Mouse (Mus musculus) MEL (cell line): ENCODE results near the gene Cdc123. TPM values are rescaled to one million over a fixed set of nuclear protein-coding genes. Genes with fewer than 3 reads are reported as not detected.

Source experiments
- DNase-seq: peaks from one replicate; pipeline ENCODE4 v3.0.0; 2011; ENCODE audit warnings: low read depth, low spot score
- H3K27ac ChIP-seq: 2 replicates; pipeline ENCODE4 v1.5.1; 2012; ENCODE audit warnings: low read depth, mild to moderate bottlenecking, control low read depth, low read length, moderate library complexity; ENCODE audit not compliant: control insufficient read depth
- H3K27me3 ChIP-seq, 2 experiments: fragments of 150-350 bp in 1 of 2; sonication (generic) in 1 of 2; 2 replicates each; pipeline ENCODE4 v1.6.1; 2012; ENCODE audit warnings: low read length in 2 of 2, mild to moderate bottlenecking in 2 of 2, improper control_type of control experiment in 1 of 2, moderate library complexity in 1 of 2; ENCODE audit not compliant: insufficient read depth in 2 of 2, control insufficient read depth in 1 of 2
- H3K36me3 ChIP-seq, 2 experiments: 2 replicates each; pipeline ENCODE4 v1.6.1; 2012 to 2014; ENCODE audit warnings: low read length in 2 of 2, improper control_type of control experiment in 1 of 2, inconsistent platforms in 1 of 2, mild to moderate bottlenecking in 1 of 2; ENCODE audit not compliant: insufficient read depth in 2 of 2, control insufficient read depth in 1 of 2
- H3K4me1 ChIP-seq, 2 experiments: fragments of 150-350 bp in 1 of 2; sonication (generic) in 1 of 2; 2 replicates each; pipeline ENCODE4 v1.6.1; 2012; ENCODE audit warnings: low read length in 2 of 2, improper control_type of control experiment in 1 of 2, mild to moderate bottlenecking in 1 of 2; ENCODE audit not compliant: insufficient read depth in 2 of 2, control insufficient read depth in 1 of 2
- H3K4me3 ChIP-seq, 2 experiments: fragments of 150-350 bp in 1 of 2; sonication (generic) in 1 of 2; 2 replicates each; pipeline ENCODE4 v1.5.1; 2012; ENCODE audit warnings: low read depth in 2 of 2, low read length in 2 of 2, mild to moderate bottlenecking in 2 of 2, moderate library complexity in 2 of 2, control low read depth in 1 of 2, improper control_type of control experiment in 1 of 2; ENCODE audit not compliant: control insufficient read depth in 1 of 2, insufficient read depth in 1 of 2
- H3K79me2 ChIP-seq: 2 replicates; pipeline ENCODE4 v1.6.1; 2012; ENCODE audit warnings: mild to moderate bottlenecking, low read length, moderate library complexity; ENCODE audit not compliant: control insufficient read depth, poor library complexity, insufficient read depth
- H3K9ac ChIP-seq: 2 replicates; pipeline ENCODE4 v1.6.1; 2012; ENCODE audit warnings: low read depth, mild to moderate bottlenecking, control low read depth, low read length, moderate library complexity; ENCODE audit not compliant: control insufficient read depth, poor library complexity, severe bottlenecking
- H3K9me3 ChIP-seq: fragments of 150-350 bp; sonication (generic); replicated peaks from 2 replicates; pipeline ENCODE4 v1.6.1; 2012; ENCODE audit warnings: mild to moderate bottlenecking, low read length, improper control_type of control experiment, moderate library complexity; ENCODE audit not compliant: insufficient read depth
- BHLHE40 ChIP-seq: IDR thresholded peaks from 2 replicates; pipeline ENCODE4 v1.6.1; 2012; ENCODE audit warnings: low read depth, mild to moderate bottlenecking, inconsistent platforms, low read length, improper control_type of control experiment, borderline replicate concordance
- CHD1 ChIP-seq: IDR thresholded peaks from 2 replicates; pipeline ENCODE4 v1.6.1; 2012; ENCODE audit warnings: low read depth, mild to moderate bottlenecking, inconsistent platforms, low read length, improper control_type of control experiment
- CHD2 ChIP-seq: IDR thresholded peaks from 2 replicates; pipeline ENCODE4 v1.6.1; 2011; ENCODE audit warnings: low read length, improper control_type of control experiment
- CTCF ChIP-seq, 3 experiments: IDR thresholded peaks in 2 of 3; conservative IDR thresholded peaks in 1 of 3; 2 replicates each; pipeline ENCODE4 v1.5.1; 2011 to 2012; ENCODE audit warnings: low read length in 3 of 3, low read depth in 2 of 3, mild to moderate bottlenecking in 2 of 3, improper control_type of control experiment in 1 of 3, inconsistent platforms in 1 of 3, mixed read lengths in 1 of 3, moderate library complexity in 1 of 3; ENCODE audit not compliant: control insufficient read depth in 1 of 3, insufficient read depth in 1 of 3, poor library complexity in 1 of 3, severe bottlenecking in 1 of 3
- EP300 ChIP-seq, 2 experiments: IDR thresholded peaks; 2 replicates each; pipeline ENCODE4 v1.6.1; 2011; ENCODE audit warnings: improper control_type of control experiment in 2 of 2, low read length in 2 of 2, low read depth in 1 of 2, mild to moderate bottlenecking in 1 of 2
- ETS1 ChIP-seq: IDR thresholded peaks from 2 replicates; pipeline ENCODE4 v1.6.1; 2012; ENCODE audit warnings: low read depth, mild to moderate bottlenecking, inconsistent platforms, low read length, improper control_type of control experiment, moderate library complexity
- GABPA ChIP-seq: IDR thresholded peaks from 2 replicates; pipeline ENCODE4 v1.6.1; 2012; ENCODE audit warnings: low read depth, mild to moderate bottlenecking, inconsistent platforms, low read length, improper control_type of control experiment, moderate library complexity
- GATA1 ChIP-seq: IDR thresholded peaks from 2 replicates; pipeline ENCODE4 v1.6.1; 2011; ENCODE audit warnings: low read depth, low read length, improper control_type of control experiment
- HCFC1 ChIP-seq: IDR thresholded peaks from 2 replicates; pipeline ENCODE4 v1.6.1; 2012; ENCODE audit warnings: low read depth, mild to moderate bottlenecking, inconsistent platforms, low read length, improper control_type of control experiment, moderate library complexity
- JUND ChIP-seq: IDR thresholded peaks from 2 replicates; pipeline ENCODE4 v1.6.1; 2011; ENCODE audit warnings: low read depth, mild to moderate bottlenecking, improper control_type of control experiment, low read length
- KAT2A ChIP-seq: conservative IDR thresholded peaks from 2 replicates; pipeline ENCODE4 v1.6.1; 2012; ENCODE audit warnings: low read depth, low read length, improper control_type of control experiment, inconsistent platforms
- MAFK ChIP-seq: IDR thresholded peaks from 2 replicates; pipeline ENCODE4 v1.6.1; 2011; ENCODE audit warnings: low read depth, mild to moderate bottlenecking, low read length, improper control_type of control experiment, borderline replicate concordance
- MAX ChIP-seq: IDR thresholded peaks from 2 replicates; pipeline ENCODE4 v1.6.1; 2011; ENCODE audit warnings: low read length, improper control_type of control experiment
- MAZ ChIP-seq: IDR thresholded peaks from 2 replicates; pipeline ENCODE4 v1.6.1; 2012; ENCODE audit warnings: low read depth, mild to moderate bottlenecking, inconsistent platforms, low read length, improper control_type of control experiment
- MEF2A ChIP-seq: IDR thresholded peaks from 2 replicates; pipeline ENCODE4 v1.6.1; 2014; ENCODE audit warnings: low read depth, mild to moderate bottlenecking, inconsistent platforms, low read length, improper control_type of control experiment; ENCODE audit not compliant: poor library complexity, insufficient replicate concordance, severe bottlenecking; ENCODE audit errors: extremely low read depth
- MXI1 ChIP-seq: IDR thresholded peaks from 2 replicates; pipeline ENCODE4 v1.6.1; 2011; ENCODE audit warnings: mild to moderate bottlenecking, low read depth, low read length, improper control_type of control experiment
- MYB ChIP-seq: IDR thresholded peaks from 2 replicates; pipeline ENCODE4 v1.6.1; 2011; ENCODE audit warnings: mild to moderate bottlenecking, low read depth, low read length, improper control_type of control experiment
- MYC ChIP-seq: IDR thresholded peaks from 2 replicates; pipeline ENCODE4 v1.6.1; 2011; ENCODE audit warnings: low read depth, mild to moderate bottlenecking, low read length, improper control_type of control experiment, moderate library complexity
- NRF1 ChIP-seq: IDR thresholded peaks from 2 replicates; pipeline ENCODE4 v1.6.1; 2014; ENCODE audit warnings: low read depth, mild to moderate bottlenecking, inconsistent platforms, low read length, improper control_type of control experiment, moderate library complexity; ENCODE audit not compliant: poor library complexity, insufficient read depth, severe bottlenecking
- POLR2A ChIP-seq, 2 experiments: IDR thresholded peaks; 2 replicates each; pipeline ENCODE4 v1.6.1; 2011 to 2012; ENCODE audit warnings: low read length in 2 of 2, mild to moderate bottlenecking in 2 of 2, control low read depth in 1 of 2, improper control_type of control experiment in 1 of 2, low read depth in 1 of 2, moderate library complexity in 1 of 2; ENCODE audit not compliant: control insufficient read depth in 1 of 2, insufficient read depth in 1 of 2, poor library complexity in 1 of 2
- POLR2AphosphoS2 ChIP-seq: IDR thresholded peaks from 2 replicates; pipeline ENCODE4 v1.6.1; 2011; ENCODE audit warnings: low read length, improper control_type of control experiment
- POLR2AphosphoS5 ChIP-seq: IDR thresholded peaks from 2 replicates; pipeline ENCODE4 v1.6.1; 2012; ENCODE audit warnings: low read depth, borderline replicate concordance, mild to moderate bottlenecking, inconsistent platforms, low read length, moderate library complexity, mixed read lengths
- RAD21 ChIP-seq: IDR thresholded peaks from 2 replicates; pipeline ENCODE4 v1.6.1; 2011; ENCODE audit warnings: mild to moderate bottlenecking, low read depth, low read length, improper control_type of control experiment
- RCOR1 ChIP-seq: IDR thresholded peaks from 2 replicates; pipeline ENCODE4 v1.6.1; 2012; ENCODE audit warnings: low read depth, mild to moderate bottlenecking, inconsistent platforms, low read length, improper control_type of control experiment
- SIN3A ChIP-seq: IDR thresholded peaks from 2 replicates; pipeline ENCODE4 v1.6.1; 2012; ENCODE audit warnings: low read length, improper control_type of control experiment, inconsistent platforms
- SMC3 ChIP-seq: IDR thresholded peaks from 2 replicates; pipeline ENCODE4 v1.6.1; 2011; ENCODE audit warnings: low read depth, low read length, improper control_type of control experiment
- TAL1 ChIP-seq: IDR thresholded peaks from 2 replicates; pipeline ENCODE4 v1.6.1; 2012; ENCODE audit warnings: mild to moderate bottlenecking, inconsistent platforms, low read length, moderate library complexity, mixed read lengths
- TBP ChIP-seq: IDR thresholded peaks from 2 replicates; pipeline ENCODE4 v1.8.0; 2011; ENCODE audit warnings: low read depth, low read length, improper control_type of control experiment
- TCF12 ChIP-seq: IDR thresholded peaks from 2 replicates; pipeline ENCODE4 v1.6.1; 2014; ENCODE audit warnings: low read depth, mild to moderate bottlenecking, inconsistent platforms, low read length, improper control_type of control experiment, moderate library complexity
- UBTF ChIP-seq: IDR thresholded peaks from 2 replicates; pipeline ENCODE4 v1.6.1; 2012; ENCODE audit warnings: low read depth, mild to moderate bottlenecking, inconsistent platforms, low read length, improper control_type of control experiment, moderate library complexity, borderline replicate concordance; ENCODE audit not compliant: insufficient read depth
- USF1 ChIP-seq: IDR thresholded peaks from 2 replicates; pipeline ENCODE4 v1.6.1; 2014; ENCODE audit warnings: low read depth, mild to moderate bottlenecking, inconsistent platforms, low read length, improper control_type of control experiment, moderate library complexity
- ZC3H11A ChIP-seq: IDR thresholded peaks from 2 replicates; pipeline ENCODE4 v1.6.1; 2012; ENCODE audit warnings: low read depth, mild to moderate bottlenecking, inconsistent platforms, low read length, improper control_type of control experiment
- ZKSCAN1 ChIP-seq: IDR thresholded peaks from 2 replicates; pipeline ENCODE4 v1.6.1; 2012; ENCODE audit warnings: low read depth, mild to moderate bottlenecking, inconsistent platforms, low read length, improper control_type of control experiment, moderate library complexity
- ZMIZ1 ChIP-seq: IDR thresholded peaks from 2 replicates; pipeline ENCODE4 v1.6.1; 2012; ENCODE audit warnings: low read depth, mild to moderate bottlenecking, inconsistent platforms, low read length, improper control_type of control experiment, moderate library complexity
- ZNF384 ChIP-seq: IDR thresholded peaks from 2 replicates; pipeline ENCODE4 v1.6.1; 2012; ENCODE audit warnings: low read depth, mild to moderate bottlenecking, inconsistent platforms, low read length, improper control_type of control experiment
- polyA plus RNA-seq, 2 experiments: library from polyadenylated mRNA; stranded (reverse) in 1 of 2; unstranded in 1 of 2; fragments of >175 nt in 1 of 2; fragments of >200 nt in 1 of 2; gene quantifications; 2 replicates each; pipeline versions ENCODE4 v1.2.1 to v1.2.4; 2012; ENCODE audit warnings: low replicate concordance in 2 of 2, low read depth in 1 of 2; ENCODE audit not compliant: insufficient read length in 2 of 2, insufficient read depth in 1 of 2, missing spikeins in 1 of 2
- total RNA-seq: library from RNA; depleted of rRNA; stranded (reverse); fragments of 300-350 nt; gene quantifications from 2 replicates; pipeline ENCODE4 v1.2.3, GENCODE M21; 2012; rRNA removed

Cdc123 gene
- total RNA-seq: 190 and 192 TPM in 2 replicates
- polyA plus RNA-seq: 100 to 1,000 TPM; 338 to 770 TPM

DNA sequence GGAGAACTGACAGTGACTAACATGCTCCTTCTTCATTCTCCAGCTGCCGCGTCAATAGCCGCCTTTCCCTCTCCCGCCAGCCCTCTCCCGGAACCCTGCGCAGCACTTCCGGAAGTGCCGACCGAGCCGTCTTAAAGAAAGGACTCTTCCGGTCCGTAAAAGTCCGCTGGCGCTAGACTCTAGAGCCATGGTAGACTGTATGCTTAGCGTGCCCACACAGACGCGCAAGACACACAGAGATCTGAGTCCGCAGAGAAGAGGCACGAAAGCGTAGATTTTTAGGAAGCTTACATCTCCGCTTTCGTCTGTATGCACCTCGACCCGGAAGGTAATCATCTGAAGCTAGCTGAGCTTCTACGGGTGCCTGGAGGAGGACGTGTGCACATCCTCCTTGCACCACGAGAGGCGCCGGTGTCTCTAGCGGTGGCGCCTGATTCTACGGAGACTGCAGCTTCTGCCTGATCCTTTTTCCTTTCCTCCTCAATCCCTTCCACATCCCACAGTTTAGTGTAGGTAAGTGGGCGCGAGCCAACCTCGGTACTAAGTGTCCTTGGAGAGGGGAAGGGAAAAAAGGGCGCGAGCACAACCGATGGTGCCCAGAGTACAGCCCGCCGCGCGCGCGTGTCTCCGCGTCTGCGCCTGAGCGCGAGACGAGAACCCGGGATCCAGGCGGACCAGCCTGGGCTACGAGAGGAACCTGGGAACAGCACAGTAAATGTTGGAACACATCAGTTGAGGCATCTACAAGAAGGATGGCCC lies at the start of gene Cdc123, which contains the start of gene Nudt5:
Gene Cdc123 (minus strand): TSS at position 292 of the 759 bp plus-strand sequence.
Gene Nudt5 (plus strand): TSS at position 147 of the 759 bp plus-strand sequence.
- Histone ChIP-seq H3K36me3 (peaks cover 0 to 30% of the 10 kb centered on the region in 2 experiments; a peak in 3 of 4 replicates), H3K27ac (peak within 1 kb of the TSS; percentile 97), H3K9me3 (no peaks in the 10 kb centered on the region), H3K4me1 (peaks cover 5 to 9% of the 10 kb centered on the region in 2 experiments), H3K79me2 (peaks cover 51% of the 10 kb centered on the region), H3K27me3 (no peaks in the 10 kb centered on the region), H3K4me3 (peak within 1 kb of the TSS; percentile 57 to 96), H3K9ac (peak within 1 kb of the TSS; percentile 94)
- peak; percentile 95 for DNase-seq
- TF ChIP-seq RCOR1: no peak
- no peak for TF ChIP-seq BHLHE40
- TF ChIP-seq CHD2: no peak
- TF ChIP-seq POLR2AphosphoS5: no peak
- TF ChIP-seq RAD21: no peak
- TF ChIP-seq TCF12: peak; percentile 43; the same call in 1 of the 2 replicates
- no peak for TF ChIP-seq EP300 (IDR thresholded peaks at IDR 0.05; ENCODE audit: low read depth in 1 of 2, low read length in 2 of 2)
- no peak for TF ChIP-seq GATA1
- TF ChIP-seq MAFK: no peak
- no peak for TF ChIP-seq GABPA
- TF ChIP-seq ZMIZ1: peak; percentile 27; the same call in 1 of the 2 replicates
- peak; percentile 92 for TF ChIP-seq HCFC1
- no peak for TF ChIP-seq ZNF384
- TF ChIP-seq ZKSCAN1: no peak
- TF ChIP-seq TAL1: no peak
- TF ChIP-seq UBTF: no peak
- TF ChIP-seq CTCF (IDR thresholded peaks at IDR 0.05 in 2 of 3, conservative IDR thresholded peaks at IDR 0.05 in 1 of 3; ENCODE audit: control insufficient read depth in 1 of 3, insufficient read depth in 1 of 3, low read depth in 2 of 3, low read length in 3 of 3, poor library complexity in 1 of 3, severe bottlenecking in 1 of 3): peak; percentile 40 to 63 (median 57)
- TF ChIP-seq MAX: peak; percentile 66
- TF ChIP-seq POLR2A (IDR thresholded peaks at IDR 0.05; ENCODE audit: control insufficient read depth in 1 of 2, insufficient read depth in 1 of 2, low read depth in 1 of 2, low read length in 2 of 2, poor library complexity in 1 of 2): peak; percentile 74 to 94; a peak in 2 of 4 replicates
- TF ChIP-seq SIN3A: peak; percentile 93
- no peak for TF ChIP-seq USF1
- no peak for TF ChIP-seq SMC3
- TF ChIP-seq MAZ: no peak
- peak; percentile 85; the same call in 1 of the 2 replicates for TF ChIP-seq MXI1
- peak; percentile 60 for TF ChIP-seq MYC
- TF ChIP-seq ZC3H11A: no peak
- TF ChIP-seq JUND: no peak
- peak; percentile 92 for TF ChIP-seq POLR2AphosphoS2
- no peak for TF ChIP-seq MYB
- no peak for TF ChIP-seq MEF2A
- TF ChIP-seq NRF1: peak; percentile 61
- no peak for TF ChIP-seq ETS1
- TF ChIP-seq CHD1: no peak
- peak; percentile 83 for TF ChIP-seq KAT2A
- TF ChIP-seq TBP: no peak; the same call in 1 of the 2 replicates
